Mouse (Mus musculus) neural tube, embryonic 10.5 days (tissue): ENCODE data around the gene Flii.

ENCODE experiments used
- DNase-seq: peaks from one replicate; pipeline ENCODE4 v3.0.0-alpha.2; 2017; ENCODE audit warnings: low spot score; ENCODE audit errors: extremely low spot score

Gene Flii

DNA sequence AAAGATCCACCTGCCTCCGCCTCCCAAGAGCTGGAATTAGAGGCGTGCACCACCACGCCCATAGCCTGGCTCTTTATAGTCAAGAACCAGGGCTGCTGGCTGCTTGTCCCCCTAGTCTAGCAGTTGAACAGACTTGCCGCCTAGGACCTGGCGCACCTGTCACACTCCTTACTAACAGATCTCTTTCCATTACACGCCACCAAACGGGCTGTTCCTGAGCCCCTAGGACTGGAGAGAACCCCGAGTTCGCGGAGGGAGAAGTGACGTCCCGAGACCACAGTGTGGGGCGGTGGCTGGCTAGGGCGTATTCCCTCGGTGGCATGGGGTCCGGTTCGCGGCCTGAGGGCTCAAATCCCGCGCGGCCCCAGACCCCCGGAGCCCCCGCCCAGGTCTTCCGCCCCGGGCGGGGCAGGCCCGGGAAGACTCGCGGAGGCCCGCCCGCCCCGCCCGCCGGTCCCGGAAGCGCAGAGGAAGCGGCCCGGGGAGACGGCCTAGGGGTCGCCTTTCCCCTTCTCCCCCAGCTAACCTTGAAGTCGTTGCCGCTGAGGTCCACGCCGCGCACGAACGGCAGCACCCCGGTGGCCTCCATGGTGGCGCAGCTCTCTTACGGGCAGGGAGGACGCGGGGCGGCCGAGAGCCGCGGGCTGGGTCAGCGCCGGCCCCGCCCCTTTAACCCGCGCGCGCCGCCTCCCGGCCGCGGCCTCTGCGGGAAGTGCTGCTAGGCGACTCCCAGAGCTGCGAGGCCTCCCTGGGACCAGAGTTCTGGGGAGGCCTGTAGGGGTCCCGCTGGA is at the start of gene Flii:
Gene Flii (minus strand): TSS at position 663 of the 791 bp plus-strand sequence.
- peak; percentile 81 for DNase-seq

GRCm38 (mm10) chr11:60776107-60776828 is 49.2 kb upstream of the Flii start:
- no peak for DNase-seq

DNA sequence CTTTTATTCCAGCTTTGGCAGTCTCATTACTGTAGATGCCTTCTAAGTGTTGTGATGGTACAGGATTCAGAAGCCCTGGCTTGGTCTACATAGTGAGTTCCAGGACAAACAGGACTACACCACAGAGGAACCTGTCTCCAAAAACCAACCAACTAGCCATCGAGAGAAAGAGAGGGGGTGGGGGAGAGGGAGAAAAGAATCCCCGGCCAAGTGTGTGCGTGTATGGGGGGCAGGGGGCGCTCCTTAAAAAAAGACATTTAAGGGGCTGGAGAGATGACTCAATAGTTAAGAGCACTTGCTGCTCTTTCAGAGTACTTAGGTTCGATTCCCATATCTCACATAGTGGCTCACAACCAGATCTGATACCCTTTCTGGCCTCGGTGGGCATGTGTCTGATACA is 48.5 kb upstream of the Flii start:
- DNase-seq = no peak

DNA sequence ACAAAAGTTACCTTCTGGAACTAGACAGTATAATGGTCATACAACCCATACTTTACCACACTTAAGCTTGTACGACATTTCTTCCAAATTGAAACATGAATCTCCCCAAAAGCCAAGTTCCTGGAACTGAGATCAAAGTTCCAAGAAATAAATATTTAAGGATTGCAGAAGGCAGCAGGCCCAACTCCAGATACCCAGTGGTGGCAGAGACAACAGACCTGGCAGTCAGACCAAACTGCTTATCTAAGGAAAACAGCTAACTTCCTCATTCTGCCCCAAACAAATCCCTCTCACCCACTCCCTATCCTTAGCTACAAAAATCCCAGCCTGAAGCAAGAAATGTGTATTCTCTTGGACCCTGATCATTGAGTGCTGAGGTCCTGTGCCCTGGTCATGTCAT is 47.8 kb upstream of the Flii start:
- DNase-seq = no peak

- no peak for DNase-seq
Measured at GRCm38 (mm10) chr11:60774158-60774689, 47.2 kb upstream of the Flii start.

DNA sequence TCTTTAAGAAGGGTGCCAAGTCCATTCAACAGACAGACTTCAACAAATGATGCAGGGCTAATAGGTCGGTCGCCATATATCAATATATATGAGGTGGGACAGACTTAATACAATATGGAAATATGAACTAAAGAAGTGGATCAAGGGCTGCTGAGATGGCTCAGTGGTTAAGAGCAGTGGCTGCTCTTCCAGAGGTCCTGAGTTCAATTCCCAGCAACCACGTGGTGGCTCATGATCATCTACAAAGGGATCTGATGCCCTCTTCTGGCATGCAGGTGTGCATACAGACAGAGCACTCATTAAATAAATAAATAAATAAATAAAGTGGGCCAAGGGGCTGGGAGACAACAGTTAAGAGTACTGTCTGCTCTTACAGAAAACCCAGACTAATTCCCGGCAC is 45.1 kb upstream of the Flii start:
- no peak for DNase-seq

DNA sequence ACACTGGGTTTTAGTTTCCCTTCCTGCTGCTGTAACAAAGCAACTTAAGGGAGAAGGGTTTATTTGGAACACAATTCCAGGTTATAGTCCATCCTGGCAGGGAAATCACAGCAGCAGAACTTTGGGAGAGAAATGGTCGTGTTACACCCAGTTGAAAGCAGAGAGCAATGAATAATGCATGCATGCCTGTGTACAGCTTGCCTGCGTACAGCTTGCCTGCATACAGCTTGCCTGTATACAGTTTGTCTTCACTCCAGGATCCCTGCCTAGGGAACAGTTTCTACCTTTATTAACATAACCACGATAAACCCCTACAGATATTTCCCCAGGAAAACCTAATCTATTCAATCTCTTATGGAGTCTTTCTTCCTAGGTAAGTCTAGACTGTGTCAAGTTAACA is 43.7 kb upstream of the Flii start:
- no peak for DNase-seq

GRCm38 (mm10) chr11:60769322-60769721 is 42.3 kb upstream of the Flii start:
- no peak for DNase-seq

- no peak for DNase-seq
Measured at GRCm38 (mm10) chr11:60766969-60767368, 39.9 kb upstream of the Flii start.

DNA sequence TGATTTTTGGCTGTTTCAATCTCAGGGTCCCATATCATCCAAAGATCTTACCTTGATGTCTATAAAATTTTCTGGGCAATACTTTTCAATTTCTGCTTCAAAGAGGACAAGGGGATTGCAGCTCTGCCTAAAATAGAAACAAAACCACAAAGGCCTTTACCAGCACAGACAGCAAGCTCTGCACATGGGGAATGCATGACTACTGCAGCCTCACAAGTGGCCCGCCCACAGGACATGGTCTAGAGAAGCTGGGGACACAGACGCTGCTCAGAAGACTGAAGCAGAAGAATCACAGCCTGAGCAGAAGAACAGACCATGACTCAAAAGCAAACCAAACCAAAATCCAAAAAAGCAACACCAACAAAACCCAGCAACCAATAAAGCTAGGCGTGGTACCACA is 34.6 kb upstream of the Flii start:
- DNase-seq = no peak

DNA sequence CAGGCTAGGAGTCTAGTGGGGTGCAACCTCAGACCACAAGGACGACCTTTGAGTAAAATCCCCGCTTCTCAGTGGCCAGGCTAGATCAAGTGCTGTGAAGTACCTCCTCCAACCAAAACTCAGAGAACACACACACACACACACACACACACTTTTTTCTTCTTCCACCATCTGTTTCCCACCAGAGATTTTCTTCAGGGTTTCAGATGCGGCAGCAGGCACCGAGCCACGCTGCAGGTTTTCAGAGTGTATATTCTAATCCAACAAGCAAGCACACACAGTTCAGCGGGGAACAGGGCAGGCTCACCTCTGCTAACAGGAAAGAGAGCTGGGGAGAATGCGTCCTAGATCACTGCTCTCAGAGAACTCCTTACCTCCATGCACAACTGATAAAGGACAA is 28.5 kb upstream of the Flii start:
- DNase-seq = no peak

DNA sequence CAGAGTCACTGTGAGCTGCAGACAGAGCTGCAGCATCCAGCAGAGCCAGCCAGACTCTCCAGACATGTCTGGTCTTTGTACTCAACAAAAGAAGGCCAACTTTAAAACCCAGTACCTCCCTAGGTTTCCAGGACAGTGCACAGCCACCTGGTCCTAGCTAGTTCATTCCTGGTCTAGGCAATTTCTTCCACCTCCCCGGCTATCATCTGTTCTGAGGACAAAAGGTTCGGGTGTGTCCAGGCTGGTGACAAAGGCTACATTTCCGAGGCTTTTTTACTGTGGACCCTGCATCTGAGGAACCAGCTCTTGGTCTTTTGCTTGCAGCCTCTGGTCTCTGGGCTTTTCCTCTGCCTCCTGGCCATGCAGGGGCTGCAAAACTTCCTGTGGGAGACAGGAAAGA is 13.3 kb upstream of the Flii start:
- DNase-seq = no peak

GRCm38 (mm10) chr11:60737450-60737849 is 10.4 kb upstream of the Flii start:
- no peak for DNase-seq

DNA sequence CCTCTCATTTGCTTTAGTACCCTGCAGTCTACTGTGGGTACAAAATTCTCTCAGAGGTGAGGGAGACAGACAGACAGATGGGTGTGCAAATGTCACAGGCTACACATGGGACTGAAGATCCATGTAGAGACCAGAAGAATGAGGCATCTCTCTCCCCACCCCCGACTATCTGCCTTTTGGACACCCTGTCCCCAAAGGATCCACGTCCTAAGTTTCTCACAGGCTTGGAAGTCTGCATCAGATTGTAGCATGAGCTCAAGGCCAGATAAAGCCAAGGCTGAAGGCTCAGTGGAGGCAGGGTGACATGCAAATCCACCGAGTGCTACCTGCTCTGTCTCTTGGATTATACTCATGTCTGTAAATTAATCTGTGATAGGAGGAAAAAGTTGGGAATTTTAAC is 9.4 kb upstream of the Flii start:
- no peak for DNase-seq

DNA sequence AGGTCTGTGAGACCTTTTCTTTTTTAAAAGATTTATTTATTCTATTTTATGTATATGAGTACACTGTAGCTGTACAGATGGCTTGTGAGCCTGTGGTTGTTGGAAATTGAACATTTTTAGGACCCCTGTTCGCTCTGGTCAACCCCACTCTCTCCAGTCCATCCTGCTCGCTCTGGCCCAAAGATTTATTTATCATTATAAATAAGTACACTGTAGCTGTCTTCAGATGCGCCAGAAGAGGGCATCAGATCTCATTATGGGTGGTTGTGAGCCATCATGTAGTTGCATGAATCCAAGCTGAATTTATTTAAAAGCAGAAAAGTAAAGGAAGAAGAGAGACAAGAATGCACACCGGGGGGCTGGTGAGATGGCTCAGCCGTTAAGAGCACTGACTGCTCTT is 8.1 kb upstream of the Flii start:
- DNase-seq = no peak

GRCm38 (mm10) chr11:60734206-60734605 is 7.1 kb upstream of the Flii start:
- DNase-seq = no peak

DNA sequence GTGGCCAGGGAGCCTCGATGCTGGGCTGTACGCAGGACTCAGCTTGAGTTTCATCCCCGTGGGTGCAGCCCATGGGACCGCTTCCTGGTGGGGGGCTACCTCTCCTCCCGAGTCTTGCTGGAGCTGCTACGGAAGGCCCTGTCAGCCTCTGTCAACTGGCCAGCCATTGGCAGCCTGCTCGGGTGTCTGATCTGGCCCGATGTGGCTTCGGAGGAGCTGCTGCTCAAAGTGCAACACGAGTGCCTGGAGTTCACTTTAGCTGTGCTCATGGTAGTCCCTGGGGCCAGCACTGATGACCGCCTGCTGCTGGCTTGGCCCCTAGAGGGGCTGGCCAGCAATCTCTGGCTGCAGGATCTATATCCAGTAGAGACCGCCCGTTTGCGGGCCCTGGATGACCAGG is 4.2 kb upstream of the Flii start:
- no peak for DNase-seq

GRCm38 (mm10) chr11:60730169-60730568 is 3.1 kb upstream of the Flii start:
- no peak for DNase-seq

DNA sequence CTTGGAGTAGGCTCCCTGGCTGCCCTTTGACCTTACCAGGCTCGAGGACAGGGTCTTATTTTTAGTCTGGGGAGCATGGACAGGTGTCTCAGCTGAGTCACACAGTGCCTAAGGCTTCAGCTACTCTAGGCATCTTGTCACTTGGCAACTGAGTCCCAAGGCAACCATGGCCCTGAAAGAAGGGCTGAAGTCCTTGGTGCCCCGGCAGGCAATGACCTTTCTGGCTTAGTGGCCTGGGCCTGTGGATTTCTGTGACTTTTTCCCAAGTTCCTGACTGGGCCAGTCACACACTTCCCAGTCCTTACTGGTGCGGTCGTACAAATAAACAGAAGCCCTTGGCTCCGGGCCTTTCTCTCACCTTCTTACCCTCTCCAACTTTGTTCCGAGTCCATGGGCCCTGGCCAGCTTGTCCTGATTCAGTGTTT is 2.2 kb upstream of the Flii start:
- DNase-seq = no peak

- DNase-seq = peak; percentile 90
Measured at GRCm38 (mm10) chr11:60728260-60728761, 1.2 kb upstream of the Flii start, which contains the start of gene Mief2. Mief2 (plus strand) TSS chr11:60728398.

DNA sequence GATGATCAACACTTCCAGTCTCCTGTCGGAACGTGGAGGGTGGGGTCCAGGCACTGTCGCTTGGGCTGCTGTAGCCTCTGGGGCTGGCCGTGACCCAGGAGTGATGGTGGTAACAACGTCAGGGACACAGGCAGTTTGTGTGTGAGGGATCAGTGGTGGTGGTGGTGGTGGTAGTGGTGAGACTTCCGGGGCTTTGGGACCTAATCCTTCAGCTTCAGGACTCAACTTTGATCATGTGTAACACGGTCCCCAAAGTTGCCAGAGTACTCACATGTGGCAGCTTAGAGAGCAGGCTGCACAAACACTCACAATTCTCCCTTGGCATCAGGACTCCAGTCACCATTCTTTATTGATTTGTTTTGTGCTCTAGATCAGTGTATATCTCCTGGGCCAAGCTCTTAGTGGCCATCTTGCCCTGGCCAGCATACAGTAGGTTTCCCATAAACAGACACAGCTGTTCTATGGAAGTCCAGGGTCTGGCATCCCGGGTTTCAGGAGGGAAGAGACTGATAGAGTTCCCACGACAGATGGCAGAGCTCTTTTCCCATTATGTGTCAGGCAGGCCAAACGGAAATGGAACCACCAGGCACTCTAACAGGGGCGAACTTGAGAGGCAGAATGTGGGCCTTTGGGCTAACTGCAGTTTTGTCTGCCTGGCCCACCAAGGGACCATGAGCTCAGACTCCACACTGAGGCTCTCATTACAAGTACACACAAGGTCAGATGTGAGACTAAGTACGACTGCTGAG is 503 bp upstream of the Flii start:
- no peak for DNase-seq

DNA sequence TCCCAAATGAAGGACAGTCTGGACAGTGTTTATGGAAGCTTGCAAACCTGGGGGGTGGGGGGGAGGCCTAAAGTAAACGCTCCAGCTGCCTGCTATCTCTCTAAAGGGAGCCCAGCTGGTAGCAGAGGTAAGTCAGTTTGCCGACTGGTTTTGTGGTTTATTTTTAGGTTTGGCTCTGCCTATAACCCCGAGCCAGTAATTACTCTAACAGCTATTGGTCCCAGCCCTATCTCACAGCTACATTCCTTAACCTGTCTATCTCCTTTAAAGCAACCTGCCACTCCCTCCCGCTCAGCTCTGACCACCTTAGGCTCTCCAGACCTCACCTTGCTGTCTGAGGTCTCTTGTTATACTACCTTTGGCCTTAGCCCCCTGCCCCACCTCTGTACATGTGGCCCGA is 7.8 kb downstream of the Flii start:
- no peak for DNase-seq
